Mouse (Mus musculus) lung, postnatal 14 days (tissue): ENCODE results near the gene Dcbld1.
"Not testable (repeated sequence)": the region's sequence is repeated elsewhere in the genome, so short reads cannot be mapped to it uniquely, and the experiment has no call there.

Experiments used
- DNase-seq: peaks from one replicate; pipeline ENCODE4 v3.0.0; 2021

Dcbld1 gene

DNA sequence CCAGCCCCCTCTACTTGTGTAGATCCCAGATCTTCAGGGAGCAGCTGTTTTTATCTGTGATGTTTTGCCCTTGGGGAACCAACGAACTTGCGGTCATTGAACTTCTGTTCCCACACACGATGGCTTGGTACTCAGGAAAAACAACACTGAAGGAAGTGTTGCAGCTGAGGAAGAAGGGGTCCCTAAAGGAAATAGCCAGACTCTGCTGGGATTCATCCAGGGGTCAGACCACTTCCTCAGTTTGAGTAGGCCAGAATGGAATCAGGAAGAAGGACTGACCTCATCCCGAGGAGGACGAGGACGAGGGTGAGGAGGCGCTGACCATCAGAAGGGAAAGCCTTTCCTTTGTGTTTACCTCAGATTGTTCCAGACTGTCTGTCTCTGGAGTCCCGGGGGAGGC, 75.8 kb downstream of the Dcbld1 start:
- peak; percentile 37 for DNase-seq

- no peak for DNase-seq
Observed at GRCm38 (mm10) chr10:52319506-52320286, 86.3 kb downstream of the Dcbld1 start.

- DNase-seq, result no peak
Observed at GRCm38 (mm10) chr10:52321918-52322317, 88.5 kb downstream of the Dcbld1 start.

DNA sequence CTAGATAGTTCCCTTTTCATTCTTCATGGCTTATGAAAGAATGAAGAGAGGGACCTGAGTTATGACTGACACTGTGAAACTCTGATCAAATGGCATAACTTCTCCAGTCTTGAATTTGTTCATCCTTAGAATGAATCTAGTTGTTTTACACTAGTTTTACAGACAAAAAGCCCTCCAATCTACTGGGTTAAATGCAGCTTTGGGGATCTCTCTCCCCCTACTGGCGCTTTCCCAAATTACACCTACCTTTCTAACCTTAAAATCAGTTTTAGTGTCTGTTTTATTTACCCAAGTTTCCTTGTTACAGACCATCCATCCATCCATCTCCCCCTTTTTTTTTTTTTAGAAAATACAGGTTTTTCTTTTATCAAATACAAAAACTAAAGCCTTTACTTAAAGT, 97.6 kb downstream of the Dcbld1 start:
- peak; percentile 68 for DNase-seq

GRCm38 (mm10) chr10:52343324-52343723, 109.9 kb downstream of the Dcbld1 start:
- DNase-seq, result not testable (repeated sequence)

GRCm38 (mm10) chr10:52353184-52353583, 119.8 kb downstream of the Dcbld1 start:
- DNase-seq, result peak; percentile 4

GRCm38 (mm10) chr10:52358467-52358866, 125.0 kb downstream of the Dcbld1 start, which contains the start of gene Gm26741:
Gene Gm26741 (plus strand): TSS chr10:52358767.
- no peak for DNase-seq

DNA sequence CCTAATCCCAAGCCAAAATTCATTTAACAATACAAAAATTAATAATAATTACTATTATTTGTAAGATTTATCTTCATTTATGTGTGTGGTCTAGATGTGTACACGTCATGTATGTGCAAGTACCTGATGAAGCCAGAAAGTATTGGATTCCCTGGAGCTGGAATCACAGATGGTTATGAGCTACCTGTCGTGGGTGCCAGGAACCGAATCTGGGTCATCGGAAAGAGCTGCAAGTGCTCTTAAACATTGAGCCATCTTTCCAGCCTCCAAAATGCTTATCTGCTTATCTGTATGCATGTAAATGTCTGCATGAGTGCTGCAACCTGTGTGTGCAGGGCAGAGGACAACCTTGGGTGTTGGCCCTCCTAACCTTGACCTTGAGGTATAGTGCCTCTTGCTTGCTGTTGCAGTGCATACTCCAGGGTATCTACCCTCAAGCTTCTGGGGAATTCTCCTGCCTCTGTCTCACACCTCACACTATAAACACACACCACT, 126.9 kb downstream of the Dcbld1 start:
- DNase-seq, result no peak

DNA sequence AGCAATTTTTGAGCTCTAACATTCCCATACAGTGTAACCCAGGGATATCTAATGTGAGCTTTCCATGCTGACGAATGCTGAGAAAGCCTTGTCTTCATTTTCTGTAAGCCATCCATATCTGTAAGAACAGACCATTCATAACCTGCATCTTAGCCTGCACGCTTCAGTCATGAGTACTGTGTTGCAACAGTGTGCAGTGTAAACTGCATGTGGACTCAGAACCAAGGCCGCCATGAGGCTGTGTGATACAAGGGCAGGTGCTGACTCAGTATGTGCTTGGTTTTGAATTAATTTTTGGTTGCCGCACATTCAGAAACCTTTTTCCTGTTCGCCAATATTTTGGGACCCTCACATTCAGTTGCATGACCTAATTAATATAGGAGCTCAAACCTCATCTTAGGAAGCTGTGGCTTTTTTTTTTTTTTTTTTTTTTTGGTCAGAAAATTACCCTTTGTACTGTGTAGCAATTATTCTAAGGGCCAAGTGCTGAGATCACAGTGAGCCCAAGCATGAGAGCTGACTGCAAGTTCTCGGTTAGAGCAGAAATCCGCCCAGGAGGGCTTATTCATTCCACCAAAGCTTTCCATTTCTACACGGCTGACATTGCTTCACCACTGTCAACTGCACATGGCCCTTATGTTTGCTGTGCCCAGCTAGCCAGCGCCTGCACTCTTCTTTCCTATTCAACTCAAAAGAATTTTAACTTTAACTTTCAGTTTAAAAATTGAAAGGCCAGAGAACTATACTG, 127.6 kb downstream of the Dcbld1 start:
- DNase-seq, result no peak

DNA sequence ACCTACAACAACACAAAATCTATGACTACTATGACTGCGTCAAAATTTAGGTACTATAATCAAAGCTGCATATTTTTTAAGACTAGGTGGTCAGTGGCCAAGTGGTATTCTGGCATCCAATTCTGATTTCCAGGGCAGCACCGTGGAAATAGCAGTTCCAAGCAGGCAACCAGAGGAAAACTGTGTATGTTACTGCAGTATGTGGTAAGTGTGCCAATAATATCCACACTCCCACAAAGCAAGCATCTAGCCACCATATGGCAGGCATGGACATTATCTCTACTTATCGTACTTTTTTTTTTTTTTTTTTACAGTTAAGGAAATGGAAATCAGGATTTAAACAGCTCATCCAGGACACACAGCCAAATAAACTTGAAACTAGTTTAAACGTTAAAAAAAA, 135.0 kb downstream of the Dcbld1 start:
- DNase-seq, result no peak
